Mouse (Mus musculus) midbrain, embryonic 16.5 days (tissue): ENCODE results near the gene Flot2. TPM values are rescaled to one million over a fixed set of nuclear protein-coding genes. Genes with fewer than 3 reads are reported as not detected.

Source experiments
- microRNA counts: library from miRNA; unstranded; fragments of <30 nt; microRNA quantifications from one replicate; lab custom pipeline; 2016
- microRNA-seq: library from miRNA; unstranded; fragments of <30 nt; microRNA quantifications from one replicate; pipeline ENCODE4, GENCODE M21; 2017
- polyA plus RNA-seq: library from polyadenylated mRNA; unstranded; fragments of >200 nt; fragmentation: Nextera tagmentation; extraction: Ambion mirVana; gene quantifications from 2 replicates; pipeline ENCODE4 v1.2.1, GENCODE M21; 2015

The Flot2 gene
- polyA plus RNA-seq, 1 experiment from 2014 or later = 83.4 TPM

MicroRNAs encoded within 50 kb of the gene (microRNA counts, 519-probe panel; counts per million panel counts)
- microRNA mmu-miR-144 (lab: Ali Mortazavi, UCI) (2,603 counts per million, percentile 77 among the panel's probes with 10 or more counts), microRNA mmu-miR-451 (lab: Ali Mortazavi, UCI) (2,591 counts per million, percentile 77 among the panel's probes with 10 or more counts)

Small RNAs within 50 kb of the gene (microRNA-seq; reads per million reads assigned to microRNA genes)
- gene Mir144 (78.8 reads per million, percentile 51 among the genes with 10 or more reads in this experiment), gene Mir451a (not detected), gene Mir451b (not detected)

Other genes starting within 250 kb of the Flot2 start
- 6.0 and 7.5 TPM in 2 replicates for gene Pipox, start 143.8 kb upstream of the Flot2 start, polyA plus RNA-seq
- 140 and 146 TPM in 2 replicates for gene Sez6, start 107.1 kb upstream of the Flot2 start, polyA plus RNA-seq
- gene Phf12, start 55.2 kb upstream of the Flot2 start, polyA plus RNA-seq = 11.8 and 17.8 TPM in 2 replicates
- gene Dhrs13, start 5.7 kb upstream of the Flot2 start, polyA plus RNA-seq = 50.5 and 53.3 TPM in 2 replicates
- gene Eral1, start 42.5 kb downstream of the Flot2 start, polyA plus RNA-seq = 32.8 and 33.3 TPM in 2 replicates
- gene Fam222b, start 56.7 kb downstream of the Flot2 start, polyA plus RNA-seq = 27.7 and 28.7 TPM in 2 replicates
- gene Traf4, start 127.7 kb downstream of the Flot2 start, polyA plus RNA-seq = 83.8 and 93.2 TPM in 2 replicates
- 4.8 and 6.6 TPM in 2 replicates for gene Nek8, start 138.7 kb downstream of the Flot2 start, polyA plus RNA-seq
- 7.4 and 10.1 TPM in 2 replicates for gene Tlcd1, start 138.8 kb downstream of the Flot2 start, polyA plus RNA-seq
- 698 and 713 TPM in 2 replicates for gene Rpl23a, start 145.7 kb downstream of the Flot2 start, polyA plus RNA-seq
- 49.9 and 55.7 TPM in 2 replicates for gene Rab34, start 150.5 kb downstream of the Flot2 start, polyA plus RNA-seq
- 2.3 and 2.6 TPM in 2 replicates for gene Proca1, start 155.5 kb downstream of the Flot2 start, polyA plus RNA-seq
- gene Sdf2, start 207.8 kb downstream of the Flot2 start, polyA plus RNA-seq = 89.6 and 92.8 TPM in 2 replicates
- 27.5 and 30.7 TPM in 2 replicates for gene Supt6, start 208.1 kb downstream of the Flot2 start, polyA plus RNA-seq
- 50.1 and 58.7 TPM in 2 replicates for gene 2610507B11Rik, start 223.8 kb downstream of the Flot2 start, polyA plus RNA-seq